Mouse (Mus musculus): Measurements from ENCODE around the gene 9030612E09Rik.

The 9030612E09Rik gene

GRCm38 (mm10) chr10:43203865-43204264 lies 29.4 kb downstream of the 9030612E09Rik start:
- no peak for DNase-seq (ENCODE audit: low read depth, low spot score)

GRCm38 (mm10) chr10:43211866-43212265 lies 37.4 kb downstream of the 9030612E09Rik start:
- peak; percentile 79 for DNase-seq (ENCODE audit: low read depth, low spot score)

GRCm38 (mm10) chr10:43217361-43217900 lies 42.9 kb downstream of the 9030612E09Rik start:
- DNase-seq (ENCODE audit: low read depth, low spot score): no peak

GRCm38 (mm10) chr10:43220479-43220878 lies 46.0 kb downstream of the 9030612E09Rik start:
- peak; percentile 24 for DNase-seq (ENCODE audit: low read depth, low spot score)

- peak; percentile 95 for DNase-seq (ENCODE audit: low read depth, low spot score)
Observed at GRCm38 (mm10) chr10:43220910-43221625, 46.6 kb downstream of the 9030612E09Rik start, which contains the start of gene Pdss2. Gene Pdss2 (plus strand): TSS chr10:43221486.

- peak; percentile 32 for DNase-seq (ENCODE audit: low read depth, low spot score)
Observed at GRCm38 (mm10) chr10:43221659-43222058, 47.2 kb downstream of the 9030612E09Rik start.

GRCm38 (mm10) chr10:43223391-43223790 lies 48.9 kb downstream of the 9030612E09Rik start:
- no peak for DNase-seq (ENCODE audit: low read depth, low spot score)

Data from CD4-positive, CD25-positive, alpha-beta regulatory T cell, adult 2 months (primary cell).